Mouse (Mus musculus) bone marrow macrophage, adult 2 months (primary cell): ENCODE measurements around the gene Ssbp1.

Experiments
- CTCF ChIP-seq: IDR thresholded peaks from 2 replicates; pipeline ENCODE4 v1.5.1; 2012; ENCODE audit warnings: low read depth, mild to moderate bottlenecking, low read length, moderate library complexity
- POLR2A ChIP-seq: IDR thresholded peaks from 2 replicates; pipeline ENCODE4 v1.6.1; 2012; ENCODE audit warnings: mild to moderate bottlenecking, low read depth, low read length, borderline replicate concordance

DNA sequence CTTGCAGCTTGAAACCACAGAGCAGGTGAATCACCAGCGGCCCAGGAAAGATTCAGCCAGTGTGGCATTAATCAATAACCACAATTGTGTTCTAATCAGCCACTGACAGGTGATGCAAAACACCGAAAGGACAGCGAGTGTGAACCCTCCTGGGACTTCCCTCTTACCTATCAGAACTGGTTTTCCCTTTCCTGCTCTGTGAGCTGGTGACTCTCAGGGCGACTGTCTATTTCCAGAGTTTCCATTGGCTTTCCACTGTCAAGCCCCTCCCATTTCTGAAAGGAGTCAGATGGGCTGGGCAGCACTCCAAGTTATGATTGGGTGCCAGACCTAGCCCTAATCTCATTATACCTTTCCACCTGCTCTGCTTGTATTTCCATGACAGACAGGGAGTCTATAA is 39.8 kb upstream of the Ssbp1 start:
- no peak for TF ChIP-seq POLR2A
- TF ChIP-seq CTCF = no peak
